Mouse (Mus musculus) limb, embryonic 11.5 days (tissue): ENCODE measurements around the gene 2510009E07Rik. TPM values are rescaled to one million over a fixed set of nuclear protein-coding genes. Genes with fewer than 3 reads are reported as not detected.

Experiments
- ATAC-seq: fragments of 200-750 bp; cut with Nextera tagmentation; 2 replicates; pipeline ENCODE4 v1.8.0; 2017; ENCODE audit warnings: low read depth; ENCODE audit not compliant: insufficient number of reproducible peaks, low FRiP score, low TSS enrichment
- DNase-seq: peaks from one replicate; pipeline ENCODE4 v3.0.0-alpha.2; 2015; ENCODE audit warnings: low spot score
- H3K27ac ChIP-seq: fragments of 300-500 bp; sonication (generic); replicated peaks from 2 replicates; pipeline ENCODE4 v1.5.1; 2014; ENCODE audit warnings: low read depth, mild to moderate bottlenecking, low read length
- H3K27me3 ChIP-seq: fragments of 300-500 bp; sonication (generic); 2 replicates; pipeline ENCODE4 v1.6.1; 2014; ENCODE audit warnings: mild to moderate bottlenecking, low read length, mixed read lengths; ENCODE audit not compliant: control insufficient read depth, insufficient read depth
- H3K36me3 ChIP-seq: fragments of 300-500 bp; sonication (generic); 2 replicates; pipeline ENCODE4 v1.6.1; 2014; ENCODE audit warnings: mild to moderate bottlenecking, low read length, moderate library complexity, mixed read lengths; ENCODE audit not compliant: control insufficient read depth, insufficient read depth
- H3K4me1 ChIP-seq: fragments of 300-500 bp; sonication (generic); 2 replicates; pipeline ENCODE4 v1.6.1; 2014; ENCODE audit warnings: low read length, mixed read lengths; ENCODE audit not compliant: control insufficient read depth, insufficient read depth
- H3K4me2 ChIP-seq: fragments of 300-500 bp; sonication (generic); 2 replicates; pipeline ENCODE4 v1.6.1; 2014; ENCODE audit warnings: low read depth, mild to moderate bottlenecking, moderate library complexity; ENCODE audit not compliant: severe bottlenecking
- H3K4me3 ChIP-seq: fragments of 300-500 bp; sonication (generic); 2 replicates; pipeline ENCODE4 v1.5.1; 2014; ENCODE audit warnings: low read depth, low read length
- H3K9ac ChIP-seq: fragments of 300-500 bp; sonication (generic); 2 replicates; pipeline ENCODE4 v1.6.1; 2014; ENCODE audit warnings: mild to moderate bottlenecking, low read length
- H3K9me3 ChIP-seq: fragments of 300-500 bp; sonication (generic); 2 replicates; pipeline ENCODE4 v1.6.1; 2016; ENCODE audit warnings: low read length; ENCODE audit not compliant: control insufficient read depth
- WGBS: fragments of 180-500 bp; shearing (Covaris S2); extraction: QIAGEN DNeasy Blood & Tissue Kit; methylation state at CpG from one replicate; pipeline ENCODE4 v1.1.7; 2014; 5-methylcytosine and 5-hydroxymethylcytosine counted together
- polyA plus RNA-seq: library from polyadenylated mRNA; unstranded; fragments of >200 nt; fragmentation: Nextera tagmentation; extraction: Ambion mirVana; gene quantifications from 2 replicates; pipeline ENCODE4 v1.2.1, GENCODE M21; 2014

Gene 2510009E07Rik
- polyA plus RNA-seq, 1 experiment from 2014 or later: 8.2 TPM

DNA sequence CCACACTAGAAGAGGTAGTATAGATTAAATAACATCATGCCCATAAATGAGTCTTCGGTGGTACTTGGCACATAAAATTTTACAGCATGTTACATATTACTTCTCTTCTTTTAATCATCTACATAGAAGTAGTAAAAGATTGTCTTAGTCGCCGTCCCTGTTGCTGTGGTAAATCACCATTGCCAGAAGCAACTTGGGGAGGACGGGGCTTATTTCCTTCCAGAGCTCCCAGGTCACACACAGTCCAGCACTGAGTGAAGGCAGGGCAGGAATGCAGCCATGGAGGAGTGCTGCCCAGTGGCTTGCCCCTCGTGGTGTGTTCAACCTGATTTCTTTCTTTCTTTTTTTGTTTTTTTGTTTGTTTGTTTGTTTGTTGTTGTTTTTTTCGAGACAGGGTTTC lies 90.1 kb downstream of the 2510009E07Rik start:
- 81% methylated on average over 6 of the region's 6 CpGs for WGBS
- no peak overlapping the region for H3K4me2 ChIP-seq
- H3K27me3 ChIP-seq: no peaks in the 10 kb centered on the region
- H3K27ac ChIP-seq: no peak overlapping the region
- no peak for DNase-seq
- H3K36me3 ChIP-seq: no peaks in the 10 kb centered on the region
- H3K9ac ChIP-seq: no peak overlapping the region
- no peak overlapping the region for H3K4me3 ChIP-seq
- no peaks in the 10 kb centered on the region for H3K4me1 ChIP-seq
- no peak for ATAC-seq
- H3K9me3 ChIP-seq: no peaks in the 10 kb centered on the region

Other genes with a start within 250 kb of the 2510009E07Rik start
- 2.4 and 2.8 TPM in 2 replicates for gene Ehhadh, start 93.1 kb upstream of the 2510009E07Rik start, polyA plus RNA-seq
- gene Map3k13, start 99.7 kb upstream of the 2510009E07Rik start, polyA plus RNA-seq: 1.3 TPM in 2 replicates